In the genomic region with DNA sequence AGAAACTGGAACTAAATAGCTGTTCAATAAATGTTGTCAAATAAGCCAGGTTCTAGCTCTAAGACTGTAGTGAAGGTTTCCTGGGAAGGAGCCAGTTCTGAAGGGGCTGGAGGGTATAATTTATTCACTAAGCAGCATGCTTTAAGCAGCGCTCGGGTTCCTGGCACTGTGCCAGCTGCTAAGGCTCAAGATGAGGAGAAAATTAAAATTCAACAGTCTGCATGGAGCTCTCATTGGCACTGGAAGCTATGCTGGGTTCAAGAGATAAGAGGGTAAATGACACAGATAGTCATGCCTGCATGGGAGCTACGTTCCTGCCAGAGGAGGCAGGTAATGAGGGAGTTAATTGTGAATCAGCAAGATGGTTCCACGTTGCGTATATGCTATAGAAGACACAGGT, we compare ENCODE assay signal across 8 mouse cellular contexts. TPM values are rescaled to one million over a fixed set of nuclear protein-coding genes. Genes with fewer than 3 reads are reported as not detected.
DNase-seq lines count a peak whose midpoint lies in the region; ATAC-seq lines count a peak whose summit lies in the region.

No protein-coding gene starts in this region.

- ATAC-seq in megakaryocyte, adult 5-6 weeks (ENCODE audit: poor library complexity, severe bottlenecking): no peak

- DNase-seq in embryo, embryonic 11 days: peak; percentile 31
- DNase-seq in embryo, embryonic 9.5 days (ENCODE audit: extremely low spot score): no peak
- DNase-seq in urinary bladder, postnatal 14 days (ENCODE audit: low spot score): peak; percentile 14
- DNase-seq in urinary bladder, postnatal 25 days (ENCODE audit: low spot score): no peak
- peak; percentile 79 to 82 for DNase-seq in left cerebral cortex, postnatal 10 days (ENCODE audit: extremely low spot score in 1 of 2, low spot score in 2 of 2)
- no peak for DNase-seq in thymus, postnatal 14 days
- DNase-seq in c-Kit-positive CD71-positive TER-119-positive erythroid progenitor cells, embryonic 14.5 days (ENCODE audit: low spot score): no peak

- intact Hi-C loops in left cerebral cortex, postnatal 10 days (cut with DNase I): no loop called here

RNA-seq across cellular contexts. Expression of gene Crhr1, which starts 26.3 kb away (rescaled TPM):
- total RNA-seq in left cerebral cortex, postnatal 10 days (2021): 10 to 100 TPM; 36.5 to 40.3 TPM
- not detected in 2 replicates for total RNA-seq in megakaryocyte, adult 5-6 weeks (2015)
- not detected in 2 replicates for total RNA-seq in megakaryocyte, adult 5-6 weeks (2017)

Comparison
In these comparisons a context has a peak if more than half of its experiments do, and no peak if none do; other contexts are left out.
1. DNase-seq: peak in embryo, embryonic 11 days (single experiment), urinary bladder, postnatal 14 days (single experiment) and left cerebral cortex, postnatal 10 days (2 of 2); none in embryo, embryonic 9.5 days (single experiment), urinary bladder, postnatal 25 days (single experiment), thymus, postnatal 14 days (single experiment) and c-Kit-positive CD71-positive TER-119-positive erythroid progenitor cells, embryonic 14.5 days (single experiment).
2. RNA of gene Crhr1, which starts 26.3 kb away (total RNA-seq): 36.5 to 40.3 TPM in left cerebral cortex, postnatal 10 days; not detected in megakaryocyte, adult 5-6 weeks; every median in the first group is over 10 times any median in the second.